Mouse (Mus musculus): ENCODE measurements around the gene Slc37a2.
A peak's percentile ranks its signal among the peaks of the same experiment; 100 is the strongest.

Gene Slc37a2

GRCm38 (mm10) chr9:37220755-37221154 lies 34.8 kb downstream of the Slc37a2 start:
- no peak for DNase-seq (ENCODE audit: low read depth in 2 of 2, low spot score in 2 of 2)

- no peak for DNase-seq (ENCODE audit: low read depth in 2 of 2, low spot score in 2 of 2)
Observed at GRCm38 (mm10) chr9:37214327-37215060, 41.0 kb downstream of the Slc37a2 start.

GRCm38 (mm10) chr9:37213060-37213738 lies 42.3 kb downstream of the Slc37a2 start:
- no peak for DNase-seq (ENCODE audit: low read depth in 2 of 2, low spot score in 2 of 2)

GRCm38 (mm10) chr9:37207929-37208411 lies 47.6 kb downstream of the Slc37a2 start, which contains the start of gene Tmem218:
TSS of gene Tmem218 (plus strand) at chr9:37208223.
- peak; percentile 83 to 89 for DNase-seq (ENCODE audit: low read depth in 2 of 2, low spot score in 2 of 2)

GRCm38 (mm10) chr9:37203884-37204283 lies 51.7 kb downstream of the Slc37a2 start:
- no peak for DNase-seq (ENCODE audit: low read depth in 2 of 2, low spot score in 2 of 2)

GRCm38 (mm10) chr9:37200414-37200813 lies 55.1 kb downstream of the Slc37a2 start:
- no peak for DNase-seq (ENCODE audit: low read depth in 2 of 2, low spot score in 2 of 2)

- no peak for DNase-seq (ENCODE audit: low read depth in 2 of 2, low spot score in 2 of 2)
Observed at GRCm38 (mm10) chr9:37197067-37197466, 58.5 kb downstream of the Slc37a2 start.

- no peak for DNase-seq (ENCODE audit: low read depth in 2 of 2, low spot score in 2 of 2)
Observed at GRCm38 (mm10) chr9:37188024-37188423, 67.5 kb downstream of the Slc37a2 start.

- DNase-seq (ENCODE audit: low read depth in 2 of 2, low spot score in 2 of 2) = no peak
Observed at GRCm38 (mm10) chr9:37187407-37187806, 68.1 kb downstream of the Slc37a2 start.

GRCm38 (mm10) chr9:37183176-37183575 lies 72.4 kb downstream of the Slc37a2 start:
- no peak for DNase-seq (ENCODE audit: low read depth in 2 of 2, low spot score in 2 of 2)

GRCm38 (mm10) chr9:37181596-37181995 lies 73.9 kb downstream of the Slc37a2 start:
- DNase-seq (ENCODE audit: low read depth in 2 of 2, low spot score in 2 of 2) = no peak

GRCm38 (mm10) chr9:37179596-37179995 lies 75.9 kb downstream of the Slc37a2 start:
- DNase-seq (ENCODE audit: low read depth in 2 of 2, low spot score in 2 of 2) = no peak

- DNase-seq (ENCODE audit: low read depth in 2 of 2, low spot score in 2 of 2) = no peak
Observed at GRCm38 (mm10) chr9:37178911-37179310, 76.6 kb downstream of the Slc37a2 start.

Measured in CD8-positive naive resting alpha-beta T cell, adult 2 months (primary cell).